Mouse (Mus musculus): Measurements from ENCODE around the gene Tmem269. TPM values are rescaled to one million over a fixed set of nuclear protein-coding genes. Genes with fewer than 3 reads are reported as not detected.

Tmem269 gene
- total RNA-seq, 4 experiments from 2014 or later = 0.24 TPM; not detected in 3

DNA sequence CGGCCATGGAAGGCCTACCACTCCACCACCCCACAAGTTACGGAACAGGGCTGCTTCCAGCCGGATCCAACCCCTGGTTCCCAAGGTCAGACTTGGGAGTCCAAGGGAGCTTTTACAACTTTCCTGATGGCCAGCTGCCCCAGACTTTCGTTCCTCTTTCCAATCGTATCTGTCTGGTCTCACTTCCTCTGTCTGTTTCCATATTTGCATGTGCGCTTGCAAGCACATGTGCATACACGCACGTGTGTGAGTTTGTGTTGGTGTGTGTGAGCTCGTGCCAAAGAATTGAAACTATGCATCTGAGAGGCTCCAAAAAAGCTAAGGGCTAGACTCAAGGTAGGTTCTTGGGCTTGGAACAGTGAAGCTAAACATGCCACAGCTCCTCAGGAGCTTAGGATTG lies 36.6 kb downstream of the Tmem269 start:
- no peak for DNase-seq (ENCODE audit: low spot score in 2 of 2)

DNA sequence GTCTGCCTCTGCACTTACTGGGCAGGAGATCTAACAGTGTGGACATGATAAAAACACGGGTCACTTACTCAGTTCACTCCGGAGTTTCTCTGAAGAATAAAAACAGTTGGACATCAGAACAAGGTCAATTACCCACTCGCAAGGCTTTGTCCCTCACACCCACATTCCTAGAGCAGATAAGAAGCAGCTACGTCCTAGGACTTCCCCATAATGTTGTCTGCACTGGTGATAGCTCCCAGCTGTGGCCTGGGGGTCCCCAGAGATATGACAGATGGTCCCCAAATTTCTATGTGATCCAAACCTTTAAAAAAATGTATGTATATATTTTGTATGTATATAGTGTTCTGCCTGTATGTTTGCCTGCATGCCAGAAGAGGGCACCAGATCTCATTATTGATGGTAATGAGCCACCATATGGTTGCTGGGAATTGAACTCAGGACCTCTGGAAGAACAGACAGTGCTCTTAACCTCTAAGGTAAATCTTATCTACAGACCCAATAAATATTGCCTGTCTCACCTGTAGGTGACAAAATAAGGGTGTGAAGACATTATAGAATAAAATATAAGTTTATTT lies 37.8 kb downstream of the Tmem269 start:
- no peak for DNase-seq (ENCODE audit: low spot score in 2 of 2)

DNA sequence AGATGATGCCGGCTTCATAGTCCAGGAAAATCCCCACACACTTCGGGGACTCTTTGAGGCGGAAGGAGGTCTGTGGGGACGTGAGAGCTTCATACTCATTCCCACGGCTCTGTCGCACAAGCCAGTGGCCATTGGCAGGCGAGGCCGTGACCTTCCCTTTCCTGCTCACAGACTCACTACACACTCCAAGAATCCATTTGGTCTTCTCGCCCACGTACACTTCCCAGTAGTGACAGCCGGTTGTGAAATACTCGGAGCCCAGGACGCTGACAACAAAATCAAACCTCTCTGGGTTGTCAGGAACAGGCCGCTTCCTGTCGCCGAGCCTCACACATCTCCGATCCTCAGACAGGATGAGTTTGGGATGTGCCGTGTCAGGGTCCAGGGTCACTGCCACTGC lies 39.7 kb downstream of the Tmem269 start:
- no peak for DNase-seq (ENCODE audit: low spot score in 2 of 2)

DNA sequence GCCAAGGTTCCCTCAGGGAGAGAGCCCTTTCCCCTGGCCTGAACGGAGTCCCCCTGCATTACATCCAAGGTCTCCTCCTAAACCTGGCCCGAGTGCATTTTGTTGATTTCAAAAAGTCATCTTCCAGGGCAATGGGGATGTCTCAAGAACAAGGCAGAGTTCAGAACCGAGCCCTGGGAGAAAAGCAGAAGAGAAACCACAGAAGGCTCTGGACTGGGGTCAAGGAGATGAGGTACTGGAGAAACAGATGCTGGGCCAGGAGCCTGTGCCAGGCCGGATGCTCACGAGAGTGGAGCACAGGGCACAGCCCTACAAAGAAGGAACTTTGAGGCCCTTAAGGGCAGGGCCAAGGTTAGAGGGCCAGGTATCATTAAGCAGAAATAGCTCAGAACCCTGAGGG lies 40.3 kb downstream of the Tmem269 start:
- no peak for DNase-seq (ENCODE audit: low spot score in 2 of 2)

DNA sequence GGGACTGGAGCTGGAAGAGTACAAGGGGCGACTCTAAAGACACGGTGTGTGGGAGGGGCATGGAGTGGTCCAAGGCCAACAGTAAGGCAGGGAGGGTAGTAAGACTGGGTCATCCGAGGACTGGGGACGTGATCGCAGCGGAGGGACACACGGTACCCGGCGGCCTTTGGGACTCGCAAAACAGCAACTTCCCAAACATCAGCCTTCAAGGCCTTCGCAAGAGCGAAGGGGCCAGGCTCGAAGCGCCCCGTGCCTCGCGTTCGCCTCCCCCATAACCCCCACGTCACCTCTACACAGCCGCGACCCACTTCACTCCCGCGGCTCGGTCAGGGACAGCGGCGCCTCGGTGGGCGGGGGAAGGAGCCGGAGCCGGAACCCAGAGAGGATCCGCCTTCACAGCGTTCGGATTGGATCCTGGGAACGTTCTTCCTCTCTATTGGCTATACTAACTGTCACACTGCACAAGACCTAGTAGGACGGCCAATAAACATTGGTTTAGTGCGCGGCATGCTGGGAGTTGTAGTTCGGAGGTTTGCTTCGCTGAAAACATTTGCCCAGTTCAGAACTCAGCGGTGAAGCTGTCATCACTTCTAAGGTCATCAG lies 44.1 kb downstream of the Tmem269 start, which contains the start of gene Zfp691:
Zfp691 (minus strand) TSS at position 345 of the 603 bp plus-strand sequence.
- peak; percentile 89 to 90 for DNase-seq (ENCODE audit: low spot score in 2 of 2)

DNA sequence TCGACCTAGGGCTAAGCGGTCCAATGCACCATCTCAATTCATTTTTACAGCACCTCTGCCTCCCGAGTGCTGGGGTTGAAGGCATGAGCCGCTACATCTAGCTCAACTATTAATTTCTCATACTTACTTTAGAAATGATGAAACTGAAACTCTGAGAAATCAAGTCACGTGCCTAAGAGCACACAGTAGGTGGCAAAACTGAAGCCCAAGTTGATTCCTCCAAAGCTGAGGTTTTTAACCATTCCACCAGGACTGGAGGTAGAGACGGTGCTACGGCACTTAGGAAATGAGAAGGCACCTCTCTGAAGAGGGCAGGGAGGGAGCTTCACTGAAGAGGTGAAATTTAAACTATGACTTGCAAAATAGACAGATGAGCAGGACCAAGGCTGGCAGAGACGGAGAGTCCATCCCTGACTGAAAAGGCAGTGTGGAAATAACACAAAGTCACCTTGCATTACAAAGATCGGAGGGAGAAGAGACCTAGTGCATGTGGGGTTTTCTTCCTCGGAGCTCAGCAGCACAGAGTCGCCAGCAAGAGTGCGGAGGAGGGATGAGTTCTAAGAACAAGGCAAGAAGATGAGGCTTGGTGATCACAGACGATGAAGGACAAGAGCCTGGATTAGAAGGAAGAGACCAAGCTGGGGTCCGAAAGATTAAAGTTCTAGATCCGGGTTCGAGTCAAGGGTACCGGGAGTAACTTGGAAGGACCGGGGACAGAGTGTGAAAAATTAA lies 44.9 kb downstream of the Tmem269 start:
- DNase-seq (ENCODE audit: low spot score in 2 of 2) = no peak

DNA sequence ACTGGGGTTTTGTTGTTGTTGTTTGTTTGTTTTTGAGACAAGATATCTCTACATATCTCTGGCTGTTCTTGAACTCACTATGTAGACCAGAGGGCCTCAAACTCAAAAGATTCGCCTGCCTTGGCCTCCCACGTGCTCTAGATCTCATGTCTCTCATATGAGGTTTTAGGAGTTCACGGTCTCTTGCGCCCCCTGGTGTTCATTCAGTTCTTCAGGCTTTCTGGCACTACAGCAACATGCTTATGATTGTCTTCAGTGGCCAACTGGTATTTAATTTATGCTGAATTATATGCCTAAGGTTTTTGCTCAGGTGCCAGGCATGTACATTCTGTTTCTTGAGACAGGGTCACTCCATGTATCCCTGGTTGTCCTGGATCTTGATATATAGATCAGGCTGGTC lies 50.4 kb downstream of the Tmem269 start:
- DNase-seq (ENCODE audit: low spot score in 2 of 2) = peak; percentile 68 to 77

DNA sequence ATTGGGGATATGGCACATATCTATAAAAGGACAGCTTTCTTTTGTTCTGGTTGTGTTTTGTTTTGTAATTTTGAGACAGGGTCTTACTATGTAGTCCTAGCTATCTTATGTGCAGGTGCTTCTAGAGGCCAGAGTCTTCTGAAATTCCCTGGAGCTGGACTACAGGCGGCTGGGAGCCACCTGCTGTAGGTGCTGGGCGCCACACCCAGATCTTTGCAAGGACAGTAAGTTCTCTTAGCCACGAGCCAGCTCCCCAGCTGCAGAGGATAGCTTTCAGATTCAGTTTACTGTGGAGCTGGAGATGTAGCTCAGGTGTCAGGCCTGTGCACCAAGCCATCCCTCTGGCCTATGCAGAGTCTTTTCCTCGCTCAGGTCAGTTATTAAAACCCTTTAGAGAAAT lies 50.9 kb downstream of the Tmem269 start:
- DNase-seq (ENCODE audit: low spot score in 2 of 2) = no peak

DNA sequence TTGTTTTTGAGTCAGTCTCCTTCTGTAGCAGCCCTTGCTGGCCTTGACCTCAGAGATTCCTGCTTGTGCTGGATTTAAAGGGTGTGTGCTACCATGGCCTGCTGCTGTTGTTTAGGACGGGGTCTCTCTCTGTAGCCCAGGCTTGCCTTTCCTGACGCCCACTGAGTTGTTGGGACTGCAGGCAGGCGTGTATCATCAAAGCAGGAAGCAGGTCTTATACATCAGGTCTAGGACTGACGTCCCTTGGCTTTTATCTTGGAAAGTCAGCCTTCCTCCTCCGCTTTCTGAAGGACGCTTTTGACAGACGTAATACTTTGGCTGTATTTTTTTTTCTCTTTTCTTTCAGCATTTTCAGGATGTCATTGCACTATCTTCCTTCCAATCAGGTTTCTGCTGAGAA lies 52.1 kb downstream of the Tmem269 start:
- no peak for DNase-seq (ENCODE audit: low spot score in 2 of 2)

DNA sequence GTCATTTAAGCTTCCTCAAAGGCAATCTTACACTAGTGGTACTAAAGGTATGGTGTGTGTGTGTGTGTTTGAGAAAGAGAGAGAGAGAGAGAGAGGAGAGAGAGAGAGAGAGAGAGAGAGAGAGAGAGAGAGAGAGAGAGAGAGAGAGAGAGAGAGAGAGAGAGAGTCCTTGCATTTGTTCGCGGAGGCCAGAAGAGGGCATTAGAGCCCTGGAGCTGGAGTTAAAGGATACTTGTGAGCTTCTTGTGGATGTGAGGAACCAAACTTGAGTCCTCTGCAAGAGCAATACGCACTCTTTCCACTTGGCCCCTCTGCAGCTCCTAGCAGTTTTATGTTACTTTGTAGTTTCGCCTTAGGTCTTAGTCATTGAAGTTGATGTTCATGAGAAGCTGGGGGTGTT lies 55.0 kb downstream of the Tmem269 start:
- no peak for DNase-seq (ENCODE audit: low spot score in 2 of 2)

DNA sequence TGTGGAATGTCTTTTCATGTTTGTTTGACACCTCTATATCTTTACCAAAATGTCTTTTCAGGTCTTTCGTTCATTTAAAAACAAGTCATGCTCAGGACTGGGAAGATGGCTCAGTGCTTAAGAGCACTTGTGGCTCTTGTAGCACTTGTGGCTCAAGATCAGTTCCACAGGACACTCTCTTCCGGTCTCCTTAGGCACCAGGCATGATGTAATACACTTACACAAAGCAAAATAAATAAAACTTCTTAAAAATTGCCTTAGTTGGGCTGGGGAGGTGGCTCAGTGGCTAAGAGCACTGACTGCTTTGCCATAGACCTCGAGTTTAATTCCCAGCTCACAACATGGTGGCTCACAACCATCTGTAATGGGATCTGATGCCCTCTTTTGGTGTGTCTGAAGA lies 56.7 kb downstream of the Tmem269 start:
- no peak for DNase-seq (ENCODE audit: low spot score in 2 of 2)

DNA sequence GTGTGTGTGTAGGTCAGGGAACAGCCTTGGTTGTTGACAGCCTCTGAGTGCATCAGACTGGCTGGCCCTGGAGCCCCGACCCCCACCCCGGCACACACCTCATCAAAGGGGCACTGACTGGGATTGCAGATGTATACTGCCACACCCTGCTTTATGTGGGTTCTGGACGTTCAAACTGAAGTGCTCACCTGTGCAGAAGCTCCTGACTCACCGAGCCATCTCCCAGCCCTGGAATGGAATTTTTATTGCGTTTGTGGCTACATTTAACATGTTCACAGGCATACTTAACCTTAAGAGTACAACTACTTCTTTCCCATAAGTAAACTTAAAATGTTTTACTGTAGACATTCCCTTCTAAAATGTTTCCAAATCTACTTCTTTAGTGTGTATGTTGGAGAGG lies 60.1 kb downstream of the Tmem269 start:
- no peak for DNase-seq (ENCODE audit: low spot score in 2 of 2)

DNA sequence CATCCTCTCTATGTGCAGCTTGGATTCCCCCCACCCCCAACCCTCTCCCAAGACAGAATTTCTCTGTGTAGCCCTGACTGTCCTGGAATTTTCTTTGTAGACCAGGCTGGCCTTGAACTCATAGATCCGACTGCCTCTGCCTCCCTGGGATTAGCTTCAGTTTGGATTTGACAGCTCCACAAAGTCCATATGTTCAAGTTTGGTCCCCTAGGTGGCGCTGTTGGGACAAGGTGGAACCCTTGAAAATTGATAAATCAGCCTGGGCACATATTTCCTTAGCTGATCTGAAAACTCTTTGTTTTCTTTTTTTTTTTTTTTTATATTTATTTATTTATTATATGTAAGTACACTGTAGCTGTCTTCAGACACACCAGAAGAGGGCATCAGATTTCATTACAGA lies 60.8 kb downstream of the Tmem269 start:
- DNase-seq (ENCODE audit: low spot score in 2 of 2) = peak; percentile 32 to 36

Other genes with a start within 250 kb of the Tmem269 start
- 1 to 10 TPM; 4.6 to 9.8 (median 5.3) TPM for gene Slc2a1, start 109.5 kb downstream of the Tmem269 start, total RNA-seq (2022)
- 10 to 100 TPM; 15.2 to 18.5 (median 16.8) TPM for gene Zfp691, start 44.0 kb downstream of the Tmem269 start, total RNA-seq (2022)
- gene Ermap, start 28.2 kb downstream of the Tmem269 start, total RNA-seq (2022) = not detected
- gene Svbp, start 22.9 kb downstream of the Tmem269 start, total RNA-seq (2022) = 10 to 100 TPM in 2 of 4 experiments, 1 to 10 TPM in 2; 8.7 to 12.2 (median 10.1) TPM
- 10 to 100 TPM; 29.7 to 35.6 (median 31.5) TPM for gene AU022252, start 14.5 kb upstream of the Tmem269 start, total RNA-seq (2022)
- gene P3h1, start 14.7 kb upstream of the Tmem269 start, total RNA-seq (2022) = 10 to 100 TPM; 10.6 to 12.0 (median 11.1) TPM
- gene Cldn19, start 37.2 kb upstream of the Tmem269 start, total RNA-seq (2022) = 1 to 10 TPM in 2 of 4 experiments, under 1 TPM in 2; 0.46 to 1.1 (median 0.95) TPM
- 100 to 1,000 TPM; 604 to 694 (median 660) TPM for gene Ybx1, start 76.4 kb upstream of the Tmem269 start, total RNA-seq (2022)
- gene Ppih, start 102.3 kb upstream of the Tmem269 start, total RNA-seq (2022) = 10 to 100 TPM in 1 of 4 experiments, 1 to 10 TPM in 3; 6.3 to 10.0 (median 7.4) TPM
- gene Ccdc30, start 197.3 kb upstream of the Tmem269 start, total RNA-seq (2022) = under 1 TPM in 1 of 4 experiments, not detected in 3; 0.29 TPM
- gene Ppcs, start 204.2 kb upstream of the Tmem269 start, total RNA-seq (2022) = 1 to 10 TPM; 3.7 to 6.7 (median 4.8) TPM
- not detected for gene Zmynd12, start 204.6 kb upstream of the Tmem269 start, total RNA-seq (2022)